Mouse (Mus musculus): ENCODE results near the gene Aldh3a1.
A peak's percentile ranks its signal among the peaks of the same experiment; 100 is the strongest.

Aldh3a1 gene

DNA sequence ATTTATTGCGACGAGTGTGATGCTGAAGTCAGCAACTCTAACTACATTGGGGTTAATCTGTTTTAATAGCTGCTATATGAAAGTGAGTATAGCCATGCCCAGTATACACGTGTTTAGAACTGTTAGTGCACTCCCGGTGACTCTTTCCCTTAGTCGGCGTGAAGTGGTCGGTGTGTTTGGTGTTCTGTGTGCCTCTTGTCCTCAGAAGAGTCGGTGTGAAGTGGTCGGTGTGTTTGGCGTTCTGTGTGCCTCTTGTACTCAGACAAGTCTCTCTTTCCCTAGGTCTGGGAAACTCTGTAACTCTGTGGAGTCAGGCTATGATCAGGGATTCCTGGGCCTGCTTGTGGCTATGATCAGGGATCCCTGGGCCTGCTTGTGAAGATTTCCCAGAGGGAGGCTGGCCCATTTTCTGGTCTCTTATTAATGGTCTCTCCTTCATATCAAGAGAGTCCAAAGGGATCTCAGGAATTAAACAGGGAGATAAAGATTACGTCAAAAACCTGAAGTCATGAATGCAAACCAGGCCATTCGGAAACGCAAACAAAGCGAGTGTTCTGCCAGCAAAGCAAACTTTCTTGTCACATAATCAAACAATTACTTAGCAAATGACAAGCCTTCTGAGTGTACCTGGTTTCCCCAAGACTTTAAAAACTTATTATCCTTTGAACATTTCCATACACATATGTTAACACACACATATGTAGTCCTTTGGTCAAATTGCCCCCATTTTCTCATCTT lies 10.6 kb upstream of the Aldh3a1 start:
- DNase-seq (ENCODE audit: low read depth, low spot score) = no peak

DNA sequence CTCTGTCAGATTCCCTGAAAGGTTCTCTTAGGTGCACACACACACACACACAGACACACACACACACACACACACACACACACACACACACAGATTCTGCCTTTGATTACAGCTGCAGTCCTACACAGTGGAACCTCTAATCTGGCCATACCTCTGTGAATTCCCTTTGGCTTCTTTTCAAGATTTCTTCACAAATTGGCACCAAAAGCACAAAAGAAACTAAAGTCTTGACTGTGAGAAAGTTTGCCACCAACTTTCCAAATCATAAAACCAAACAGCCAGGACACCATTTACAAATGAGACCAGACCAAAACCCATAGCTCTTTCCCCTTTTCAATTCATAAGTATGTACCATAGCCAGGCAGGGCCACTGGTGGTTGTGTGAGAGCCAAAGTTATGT lies 9.4 kb upstream of the Aldh3a1 start:
- DNase-seq (ENCODE audit: low read depth, low spot score) = no peak

DNA sequence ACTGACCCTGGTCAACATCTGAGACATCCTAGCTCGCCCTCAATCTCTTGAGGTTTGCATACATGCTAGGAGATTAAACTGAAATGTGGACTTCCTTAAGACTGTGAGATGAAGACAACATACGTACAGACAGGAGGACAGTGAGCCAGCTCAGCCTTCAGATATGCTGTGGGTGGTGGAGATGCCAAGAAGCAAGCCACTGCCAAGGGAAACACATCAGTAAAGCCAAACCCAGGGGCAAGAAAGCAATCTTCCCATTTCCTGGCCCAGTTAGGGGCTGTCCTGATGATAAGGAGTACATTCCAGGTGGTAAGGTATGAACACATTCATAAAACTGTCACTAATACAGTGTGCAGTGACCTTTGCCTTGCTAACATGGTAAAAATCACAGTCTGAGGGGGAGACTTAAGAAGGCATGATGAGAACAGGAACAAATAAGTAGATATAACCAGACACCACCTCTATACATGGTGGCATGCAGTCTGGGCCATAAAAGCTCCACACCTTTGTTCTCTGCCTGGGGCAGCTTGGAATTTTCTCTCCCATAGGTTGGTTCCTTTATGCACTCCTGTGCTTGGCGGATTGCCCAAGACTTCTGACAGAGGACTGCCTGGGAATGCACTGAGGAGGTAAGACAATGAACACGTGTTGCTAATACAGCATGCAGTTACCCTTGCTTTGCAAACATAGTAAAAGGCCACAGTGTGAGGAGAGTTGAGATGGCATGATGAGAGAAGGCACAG lies 7.5 kb upstream of the Aldh3a1 start:
- DNase-seq (ENCODE audit: low read depth, low spot score) = no peak

DNA sequence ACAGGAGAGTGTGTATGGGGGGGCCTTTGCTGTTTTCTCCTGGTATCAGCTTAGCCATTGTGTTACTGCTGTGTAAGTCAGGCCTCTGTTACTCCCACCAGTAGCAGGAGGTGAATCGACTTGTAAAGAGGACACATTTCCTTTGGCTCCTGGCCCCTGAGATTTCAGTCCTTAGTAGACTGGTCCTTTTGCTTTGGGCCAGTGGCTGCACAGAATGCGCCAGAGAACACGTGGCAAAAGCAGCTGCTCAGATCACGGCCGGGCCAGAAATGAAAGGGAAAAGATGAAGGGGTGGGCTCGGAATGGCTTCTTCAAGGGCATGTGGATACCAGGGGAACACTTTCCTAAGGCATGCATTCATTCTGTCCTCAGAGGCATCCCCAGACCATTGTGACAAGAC lies 5.2 kb upstream of the Aldh3a1 start:
- no peak for DNase-seq (ENCODE audit: low read depth, low spot score)

DNA sequence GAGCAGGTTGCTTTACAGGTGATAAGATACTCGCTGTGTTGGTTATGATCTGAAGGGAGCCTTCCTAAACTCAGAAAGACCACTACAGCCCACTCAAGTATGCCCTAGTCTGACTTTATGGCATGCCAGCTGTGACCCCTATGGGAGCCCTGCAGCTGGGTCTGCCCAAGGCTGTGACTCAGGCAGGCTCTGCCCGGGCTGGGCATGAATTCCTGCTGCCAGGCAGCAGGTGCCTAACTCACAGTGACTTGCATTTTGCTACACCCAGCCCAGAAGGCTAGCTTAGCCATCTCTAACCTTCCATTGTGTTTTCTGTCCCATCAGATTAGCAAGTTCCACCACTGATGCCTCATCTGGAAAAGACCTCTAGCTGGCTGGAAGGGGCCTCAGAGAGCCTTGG lies 4.5 kb upstream of the Aldh3a1 start:
- DNase-seq (ENCODE audit: low read depth, low spot score) = no peak

DNA sequence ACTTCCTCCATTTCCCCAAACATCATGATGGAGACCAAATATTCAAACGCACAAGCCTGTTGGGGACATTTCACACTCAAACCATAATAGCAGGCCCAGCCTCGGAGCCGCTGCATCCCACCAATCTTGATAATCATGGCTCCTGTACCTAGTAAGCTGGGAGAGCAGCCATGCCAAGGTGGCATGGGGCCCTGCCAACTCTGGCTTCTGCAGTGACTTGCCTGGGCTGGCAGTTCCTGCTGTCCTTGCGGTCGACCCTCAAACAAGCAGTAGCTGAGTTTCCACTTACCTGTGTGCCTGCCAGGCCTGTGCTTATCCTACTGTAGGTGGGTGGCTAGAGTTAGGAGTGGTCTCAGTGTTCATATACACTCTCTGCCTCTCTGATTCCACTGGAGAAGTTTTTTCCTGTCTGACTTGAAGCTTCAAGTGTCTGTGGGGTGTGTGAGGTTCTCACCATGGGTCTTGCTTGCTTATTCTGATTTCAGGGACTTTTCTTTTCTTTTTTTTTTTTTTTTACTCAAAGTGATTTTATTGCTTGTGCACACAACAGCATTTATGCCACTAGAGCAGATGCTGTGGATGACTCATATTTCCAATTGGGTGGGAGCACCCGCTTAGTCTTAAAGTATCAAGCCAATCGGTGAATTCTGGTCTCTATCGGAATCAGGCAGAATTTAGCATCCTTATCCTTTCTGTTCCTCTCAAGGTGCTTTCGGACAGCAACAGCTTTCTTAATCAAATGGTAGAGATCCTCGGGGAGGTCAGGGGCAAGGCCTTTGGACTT lies 2.0 kb upstream of the Aldh3a1 start:
- DNase-seq (ENCODE audit: low read depth, low spot score) = no peak

DNA sequence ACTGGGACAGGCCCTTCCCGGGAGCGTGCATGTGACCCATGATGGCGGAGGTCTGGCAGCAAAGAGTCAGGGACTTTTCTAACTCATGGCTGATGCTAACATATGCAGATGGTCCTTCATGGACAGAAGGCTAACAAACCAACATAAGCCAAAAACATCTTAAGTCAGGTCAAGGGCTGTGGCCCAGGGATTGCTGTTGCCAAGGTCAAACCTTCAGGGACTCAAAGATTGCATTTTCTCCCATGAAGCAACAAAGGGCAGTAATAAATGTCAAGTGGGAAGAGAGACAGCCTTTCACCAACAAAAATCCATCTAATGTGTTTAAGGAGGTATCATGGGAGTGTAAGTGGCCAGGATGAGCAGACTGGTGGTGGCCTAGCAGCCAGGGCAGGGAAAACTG lies 1.2 kb upstream of the Aldh3a1 start:
- no peak for DNase-seq (ENCODE audit: low read depth, low spot score)

DNA sequence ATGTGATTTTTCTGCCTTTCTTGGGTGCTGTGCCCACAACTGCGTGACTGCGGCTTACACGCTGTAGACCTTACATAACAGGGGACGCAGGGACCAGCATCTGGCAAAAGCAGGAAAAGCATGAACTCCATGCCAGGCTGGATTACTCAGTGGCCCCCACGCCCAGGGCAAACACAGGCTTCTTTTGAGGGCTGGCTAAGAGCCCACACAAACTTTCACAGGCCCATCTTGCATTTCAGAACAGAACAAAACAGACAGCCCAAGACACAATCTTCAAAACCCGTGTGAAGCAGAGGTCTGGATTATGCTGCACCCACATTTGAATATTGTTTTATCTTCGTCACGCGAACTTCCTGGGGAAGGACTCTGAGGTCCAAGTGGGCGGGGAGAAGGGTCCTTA lies 979 bp downstream of the Aldh3a1 start:
- DNase-seq (ENCODE audit: low read depth, low spot score) = no peak

DNA sequence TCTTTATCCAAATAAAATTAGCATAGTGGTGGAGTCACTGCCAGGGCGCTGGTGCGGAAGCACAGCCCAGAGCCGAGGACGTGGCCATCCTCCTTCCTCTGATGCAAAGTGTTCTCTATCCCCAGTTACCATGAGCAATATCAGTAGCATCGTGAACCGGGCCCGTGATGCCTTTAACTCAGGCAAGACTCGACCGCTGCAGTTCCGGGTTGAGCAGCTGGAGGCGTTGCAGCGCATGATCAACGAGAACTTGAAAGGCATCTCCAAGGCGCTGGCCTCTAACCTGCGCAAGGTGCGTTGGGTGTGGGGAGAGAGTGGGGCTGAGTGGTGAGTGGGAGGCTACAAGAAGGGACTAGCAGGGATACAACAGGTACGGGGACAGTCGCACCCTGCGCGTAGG lies 4.8 kb downstream of the Aldh3a1 start:
- peak; percentile 69 for DNase-seq (ENCODE audit: low read depth, low spot score)

DNA sequence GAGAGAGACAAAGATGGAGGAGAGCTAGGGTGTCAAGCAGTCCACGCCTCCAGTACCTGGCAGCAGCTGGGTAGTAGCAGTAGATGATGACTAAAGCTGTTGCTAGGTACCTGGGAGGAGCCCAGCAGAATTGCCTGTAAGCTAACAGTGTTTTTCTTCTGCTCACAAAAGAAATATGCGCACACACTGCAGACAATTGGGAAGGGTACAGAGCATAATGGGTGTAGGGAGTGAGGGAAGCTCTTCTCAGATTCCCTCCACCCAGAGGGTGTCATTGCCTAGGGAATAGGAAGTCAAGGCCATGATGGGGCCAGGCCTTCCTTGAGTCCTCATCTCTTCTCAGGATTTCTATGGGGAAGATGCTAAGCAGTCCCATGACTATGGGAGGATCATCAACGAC lies 8.6 kb downstream of the Aldh3a1 start:
- DNase-seq (ENCODE audit: low read depth, low spot score) = peak; percentile 45

DNA sequence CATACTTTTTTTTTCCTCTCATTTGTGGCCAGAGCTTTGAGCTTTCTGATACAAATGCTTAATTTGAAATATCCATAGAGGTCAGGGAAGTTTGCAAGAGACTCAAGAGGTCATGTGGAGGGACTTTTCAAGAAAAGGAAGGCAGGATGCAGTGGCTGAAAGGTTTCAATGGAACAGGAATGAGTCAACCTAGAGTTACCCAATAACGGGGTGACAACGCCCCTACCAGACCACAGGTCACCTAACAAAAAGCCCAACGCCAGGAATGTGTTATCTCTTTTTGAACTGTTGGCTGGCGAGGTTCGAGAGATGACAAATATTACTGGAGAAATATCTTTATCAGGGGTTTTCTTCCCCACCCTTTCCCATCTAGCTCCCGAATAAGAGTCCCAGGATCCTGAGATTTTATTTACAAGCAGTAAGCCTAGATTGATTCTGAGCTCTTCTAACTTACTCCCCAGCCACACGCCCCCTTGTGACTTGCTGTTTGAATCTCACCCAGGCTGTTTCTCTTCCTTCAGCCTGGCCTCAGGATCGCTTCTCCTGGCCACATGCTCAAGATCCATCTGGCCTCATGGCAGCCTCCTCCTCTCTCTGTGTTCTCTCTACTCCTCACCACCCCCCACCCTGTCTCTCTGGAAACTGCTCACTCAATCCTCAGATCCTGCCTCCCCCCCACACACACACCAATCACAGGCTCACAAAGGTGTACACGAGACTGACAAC lies 13.0 kb downstream of the Aldh3a1 start:
- peak; percentile 41 for DNase-seq (ENCODE audit: low read depth, low spot score)

DNA sequence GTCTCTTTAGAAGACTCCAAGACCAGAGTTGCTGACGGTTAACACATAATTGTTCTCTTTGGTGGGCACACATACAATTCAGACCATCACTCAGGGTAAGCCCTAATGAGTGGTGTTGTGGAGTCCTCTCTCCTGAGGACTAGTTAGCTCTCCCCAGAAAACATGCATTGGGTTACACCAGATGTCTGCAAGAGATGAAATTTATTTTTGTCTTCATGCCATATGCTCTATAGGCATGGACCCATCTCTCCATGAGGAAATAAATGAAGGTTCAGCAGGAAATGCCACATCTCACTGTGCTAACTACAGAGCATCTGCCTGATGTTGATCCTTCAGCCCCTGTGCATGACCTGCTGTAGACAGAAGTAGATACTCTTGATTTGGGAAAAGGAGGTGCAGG lies 14.7 kb downstream of the Aldh3a1 start:
- no peak for DNase-seq (ENCODE audit: low read depth, low spot score)

DNA sequence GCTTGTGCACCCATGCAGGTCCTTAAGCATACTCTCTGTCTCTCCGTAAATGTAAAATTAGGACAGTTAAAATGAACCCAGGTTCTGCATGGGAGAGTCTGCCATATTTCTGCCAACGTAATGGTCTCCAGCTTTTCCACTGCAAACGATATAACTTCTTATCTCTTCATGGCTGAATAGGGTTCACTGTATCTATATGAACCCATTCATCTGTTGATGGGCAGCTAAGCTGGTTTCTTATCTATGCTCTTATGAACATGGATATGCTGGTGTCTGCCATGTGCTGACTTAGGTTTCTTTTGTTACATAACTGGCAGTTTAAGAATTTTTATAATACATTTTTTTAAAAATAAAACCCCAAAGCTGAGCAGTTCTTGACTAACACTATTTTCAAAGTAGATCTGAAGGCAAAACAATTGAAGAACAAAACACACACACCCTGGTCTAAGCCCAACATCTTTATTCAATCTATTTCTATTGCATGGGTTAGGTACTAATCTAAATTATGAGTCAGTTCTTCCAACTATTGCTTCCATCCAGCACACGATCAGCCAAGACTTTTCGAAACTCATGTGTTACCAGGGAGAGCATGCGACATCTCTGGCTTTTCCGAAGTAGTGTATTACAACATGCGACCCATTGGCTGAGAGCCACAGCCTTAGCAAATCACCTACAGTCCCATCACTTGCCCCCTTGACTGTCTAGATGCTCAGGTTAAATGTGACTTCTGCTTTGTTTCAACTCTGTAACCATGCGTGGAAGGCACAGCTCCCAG lies 15.8 kb downstream of the Aldh3a1 start:
- DNase-seq (ENCODE audit: low read depth, low spot score) = no peak

DNA sequence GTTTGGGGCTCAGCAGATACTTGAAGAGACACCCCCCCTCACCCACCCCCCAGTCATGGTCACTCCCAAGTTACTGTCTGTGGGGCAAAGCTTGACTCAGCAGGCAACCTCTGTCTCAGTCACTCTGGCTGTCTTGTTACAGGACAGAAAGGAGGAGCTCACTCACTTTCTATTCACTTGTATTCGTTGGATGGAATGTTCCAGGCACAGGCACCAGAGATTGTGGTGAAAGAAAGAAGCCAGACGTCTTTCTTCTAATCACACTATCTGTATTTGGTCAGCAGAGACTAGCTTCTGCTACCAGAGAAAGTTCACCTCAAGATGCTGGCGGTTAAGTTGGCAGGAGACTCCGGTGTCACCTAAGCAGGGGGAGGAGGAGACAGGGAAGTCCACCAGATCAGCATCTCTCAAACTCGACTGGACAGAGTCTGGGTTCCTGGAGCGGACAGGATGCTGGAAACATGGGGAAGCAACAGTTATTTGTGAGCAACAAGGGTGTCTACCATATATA lies 17.0 kb downstream of the Aldh3a1 start:
- no peak for DNase-seq (ENCODE audit: low read depth, low spot score)

DNA sequence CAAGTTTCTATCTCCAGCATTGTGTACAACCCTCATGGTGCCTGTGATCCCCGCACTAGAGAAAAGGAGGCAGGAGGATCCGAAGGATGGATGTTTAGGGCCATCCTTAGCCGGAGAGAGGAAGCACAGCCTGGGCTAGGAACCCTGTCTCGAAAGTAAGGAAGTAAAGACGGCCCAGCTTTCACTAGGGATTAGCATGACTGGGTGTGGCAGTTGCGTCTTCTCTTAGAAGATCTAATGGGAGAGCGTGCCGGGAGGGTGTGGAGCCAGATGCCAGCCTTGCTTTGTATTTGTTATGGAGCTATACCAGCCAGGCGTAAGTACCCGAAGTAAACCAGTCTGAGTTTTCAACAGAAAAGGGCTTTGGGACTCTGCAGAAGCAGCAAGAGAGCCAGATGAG lies 17.6 kb downstream of the Aldh3a1 start:
- peak; percentile 31 for DNase-seq (ENCODE audit: low read depth, low spot score)

DNA sequence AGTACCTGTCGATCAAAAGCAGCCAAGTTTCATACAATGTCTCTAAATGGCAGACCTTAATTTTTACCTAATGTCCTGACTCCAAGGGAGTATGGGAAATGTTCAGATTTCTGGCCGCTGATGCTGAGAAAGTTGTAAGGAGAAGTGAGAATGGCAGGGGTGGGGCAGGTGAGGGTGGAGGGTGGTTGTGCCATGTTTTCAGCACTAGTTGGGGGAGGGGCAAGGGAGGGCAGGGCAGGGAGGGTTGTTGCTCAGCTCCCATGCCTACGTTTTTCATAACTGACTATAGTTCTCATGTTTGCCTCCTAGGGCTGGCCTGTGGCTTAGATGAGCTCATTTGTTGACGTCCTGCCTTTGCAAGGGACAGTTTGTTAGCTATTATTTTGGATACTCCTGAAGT lies 18.2 kb downstream of the Aldh3a1 start:
- DNase-seq (ENCODE audit: low read depth, low spot score) = no peak

DNA sequence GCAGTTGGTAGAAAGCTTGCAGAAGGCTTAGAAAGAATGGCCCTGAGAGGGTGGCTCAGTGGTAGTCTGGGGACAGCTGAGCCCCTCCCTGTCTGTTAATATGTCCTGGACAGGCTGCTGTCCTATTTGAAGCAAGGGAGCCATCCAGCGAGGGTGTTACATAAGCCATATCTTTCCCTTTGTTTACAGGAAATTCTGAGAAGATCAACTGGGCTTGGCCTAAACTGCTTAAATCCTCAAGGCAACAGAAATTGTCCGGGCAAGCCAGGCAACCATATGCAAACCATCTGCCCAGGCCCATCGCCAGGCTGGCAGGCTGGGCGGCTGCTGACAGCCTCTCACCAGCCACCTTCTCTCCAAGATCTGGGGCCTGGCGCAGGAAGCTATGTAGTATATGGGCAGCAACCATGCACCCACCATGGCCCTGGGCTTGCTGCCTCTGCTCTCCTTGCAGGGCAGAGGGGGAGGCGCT lies 18.6 kb downstream of the Aldh3a1 start:
- no peak for DNase-seq (ENCODE audit: low read depth, low spot score)

DNA sequence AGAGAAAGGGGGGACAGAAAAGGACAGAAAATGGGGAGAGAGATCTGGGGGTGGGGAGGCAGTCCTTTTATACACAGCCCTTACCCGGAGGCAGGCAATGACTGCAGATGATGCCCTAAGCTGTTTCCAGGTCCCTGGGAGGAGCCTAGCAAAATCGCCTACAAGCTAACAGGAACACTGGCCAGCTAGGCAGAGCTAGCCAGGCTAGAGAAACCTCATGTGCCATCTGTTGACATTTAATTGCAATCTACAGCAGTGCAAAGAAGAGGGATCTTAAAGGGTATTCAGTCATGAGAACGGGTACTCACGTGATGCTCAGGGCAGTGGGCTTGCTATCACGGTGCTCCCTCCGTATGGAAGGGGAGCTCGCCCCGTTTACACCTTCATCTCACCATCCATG lies 20.5 kb downstream of the Aldh3a1 start:
- no peak for DNase-seq (ENCODE audit: low read depth, low spot score)

DNA sequence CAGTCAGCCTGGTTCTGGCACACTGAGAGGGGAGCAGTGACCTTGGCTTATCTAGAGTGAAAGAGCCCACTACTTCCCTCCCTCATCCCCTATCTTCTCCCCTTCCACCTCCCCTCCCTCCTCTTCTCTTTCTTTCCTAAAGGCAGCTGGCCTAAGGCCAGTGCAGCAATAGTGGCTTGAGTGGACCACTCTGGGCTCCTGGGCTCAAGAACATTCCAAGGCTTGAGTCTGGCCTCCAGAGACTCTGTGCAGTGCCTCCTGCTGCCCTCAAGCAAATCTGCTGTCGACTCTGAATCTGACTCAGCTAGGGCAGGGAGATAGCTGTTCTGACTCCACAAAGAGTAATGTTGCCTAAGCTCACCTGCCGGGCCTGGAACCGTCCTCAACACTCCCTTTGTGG lies 21.1 kb downstream of the Aldh3a1 start:
- no peak for DNase-seq (ENCODE audit: low read depth, low spot score)

DNA sequence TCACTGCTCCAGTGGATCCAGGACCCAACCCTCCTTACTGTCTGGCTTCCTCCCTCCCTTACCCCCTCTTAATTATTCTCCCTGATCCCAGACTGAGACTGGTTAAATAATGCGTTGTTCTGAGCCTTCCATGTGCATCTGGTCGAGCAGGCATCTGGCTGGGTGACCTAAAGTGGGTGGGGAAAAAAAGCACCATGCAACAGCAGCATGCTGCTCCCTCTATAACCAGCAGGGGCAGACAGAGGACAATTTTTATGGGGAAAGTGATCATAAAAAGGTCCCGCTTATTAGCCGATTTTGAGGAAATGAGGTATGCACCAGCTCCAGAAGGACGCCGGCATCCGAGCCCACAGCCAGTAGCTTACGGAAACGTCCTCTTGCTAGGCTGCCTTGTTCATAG lies 24.0 kb downstream of the Aldh3a1 start:
- peak; percentile 65 for DNase-seq (ENCODE audit: low read depth, low spot score)

DNA sequence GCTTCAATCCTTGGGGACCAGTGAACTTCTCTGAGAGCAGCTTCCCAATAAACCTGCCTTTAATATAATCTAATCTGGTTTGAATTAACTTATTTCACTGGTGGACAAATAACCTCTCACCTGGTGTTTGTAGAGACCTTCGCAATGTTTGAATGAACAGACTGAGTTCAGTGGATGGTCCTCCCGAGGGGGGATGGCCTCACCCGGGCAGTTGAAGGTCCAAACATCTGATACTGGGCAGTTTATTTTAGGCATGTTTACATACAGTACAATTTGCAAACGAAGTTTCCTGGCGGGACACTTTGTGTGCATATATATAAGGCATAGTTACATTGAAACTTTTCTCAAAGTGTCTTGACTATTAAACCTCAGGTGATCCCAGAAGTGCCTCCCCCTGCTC lies 26.8 kb downstream of the Aldh3a1 start:
- no peak for DNase-seq (ENCODE audit: low read depth, low spot score)

All from R1 (cell line).